Mouse (Mus musculus): ENCODE results near the gene Tmigd1.

DNA sequence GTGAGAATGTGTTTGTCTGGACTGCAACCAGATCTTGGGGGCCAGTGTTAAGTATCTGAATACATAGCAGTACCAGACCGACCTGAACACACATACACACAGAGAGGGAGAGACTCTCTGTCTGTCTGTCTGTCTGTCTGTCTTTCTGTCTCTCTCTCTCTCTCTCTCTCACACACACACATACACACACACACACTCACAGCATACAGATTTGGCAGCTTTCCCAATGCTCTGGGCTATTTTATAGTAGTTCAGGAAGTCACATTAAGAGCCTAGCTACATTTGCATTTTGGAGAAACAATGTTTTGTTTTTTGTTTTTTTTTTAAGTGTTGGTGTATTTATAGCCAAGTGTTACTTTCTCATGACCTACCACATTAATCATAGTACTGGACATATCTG, 4.8 kb upstream of the Tmigd1 start:
- TF ChIP-seq CTCF (IDR thresholded peaks at IDR 0.05; ENCODE audit: low read depth) (no peak), EP300 (optimal IDR thresholded peaks at IDR 0.05) (no peak)

Data from stomach, postnatal 0 days (tissue).